In genomic region chr2:117109296-117109695, GRCm38 (mm10) we compare ENCODE assay signal across 16 mouse cellular contexts. TPM values are rescaled to one million over a fixed set of nuclear protein-coding genes. Genes with fewer than 3 reads are reported as not detected.
DNase-seq lines count a peak whose midpoint lies in the region.
"Had no signal": no experiment of that assay in that cellular context is flagged by ENCODE, and none has a peak within 500 bp of the region (broad histone marks: within the 10 kb centered on the region; RNA-seq: fewer than 3 reads in every experiment).

No protein-coding gene starts in this region.

- 73% methylated on average over 2 of the region's 2 CpGs for WGBS in hindbrain, embryonic 10.5 days

- no peak overlapping the region for H3K27ac ChIP-seq in hindbrain, embryonic 10.5 days
- H3K27ac ChIP-seq: hindbrain, embryonic 12.5 days; left cerebral cortex, adult 2 months; limb, embryonic 10.5 days; lung, embryonic 15.5 days; stomach, embryonic 15.5 days had no signal

- peak; percentile 41 to 71 for DNase-seq in heart, adult 9 months (ENCODE audit: low spot score in 2 of 2)
- DNase-seq in heart, postnatal 25 days (ENCODE audit: low spot score) = no peak
- peak; percentile 39 to 50 for DNase-seq in heart, postnatal 10 days
- DNase-seq in kidney, adult 9 months = peak; percentile 58
- peak; percentile 53 for DNase-seq in lung, postnatal 25 days (ENCODE audit: low spot score)
- DNase-seq in hindbrain, embryonic 10.5 days (ENCODE audit: low spot score) = no peak
- DNase-seq in gastrocnemius, postnatal 25 days = no peak
- DNase-seq: cerebellum, adult 8-10 months; right cerebral cortex, adult 18-20 months had no signal

- peaks cover 27% of the 10 kb centered on the region for H3K4me1 ChIP-seq in hindbrain, embryonic 10.5 days (replicated peaks)
- H3K4me1 ChIP-seq: hindbrain, embryonic 12.5 days; stomach, embryonic 15.5 days had no signal

- no peak overlapping the region for H3K4me3 ChIP-seq in hindbrain, embryonic 10.5 days
- H3K4me3 ChIP-seq: erythroblast, embryonic 14.5 days; hindbrain, embryonic 12.5 days; left cerebral cortex, adult 2 months; limb, embryonic 10.5 days; lung, embryonic 15.5 days; stomach, embryonic 15.5 days had no signal

- H3K27me3 ChIP-seq in hindbrain, embryonic 10.5 days (ENCODE audit: insufficient read depth, poor library complexity, severe bottlenecking) = no peaks in the 10 kb centered on the region
- H3K27me3 ChIP-seq: hindbrain, embryonic 12.5 days; lung, embryonic 15.5 days; stomach, embryonic 15.5 days had no signal

- no peaks in the 10 kb centered on the region for H3K36me3 ChIP-seq in hindbrain, embryonic 10.5 days
- H3K36me3 ChIP-seq: G1E; hindbrain, embryonic 12.5 days; limb, embryonic 10.5 days; lung, embryonic 15.5 days; stomach, embryonic 15.5 days had no signal

- intact Hi-C loops in heart, postnatal 25 days (cut with DNase I) = no loop called here
- intact Hi-C loops in heart, postnatal 10 days (cut with DNase I) = no loop called here

- H3K9me3 ChIP-seq in hindbrain, embryonic 10.5 days = no peaks in the 10 kb centered on the region
- H3K9me3 ChIP-seq: G1E; hindbrain, embryonic 12.5 days; limb, embryonic 10.5 days; lung, embryonic 15.5 days; stomach, embryonic 15.5 days had no signal

RNA-seq across cellular contexts. Expression of gene Spred1, which starts 11.9 kb away (rescaled TPM):
- total RNA-seq in heart, postnatal 25 days (2021) = 10 to 100 TPM; 17.1 to 17.6 TPM
- total RNA-seq in heart, postnatal 10 days (2021) = 10 to 100 TPM; 23.7 to 30.8 TPM
- polyA plus RNA-seq in hindbrain, embryonic 10.5 days (2016; fragmentation: Nextera tagmentation; extraction: Ambion mirVana) = 8.9 and 12.1 TPM in 2 replicates
- 1 to 10 TPM; 8.3 to 9.0 TPM for total RNA-seq in gastrocnemius, postnatal 25 days (2021)

Comparison
In these comparisons a context has a peak if more than half of its experiments do, and no peak if none do; other contexts are left out.
1. DNase-seq: peak in heart, adult 9 months (2 of 2), heart, postnatal 10 days (2 of 2), kidney, adult 9 months (single experiment) and lung, postnatal 25 days (single experiment); none in heart, postnatal 25 days (single experiment), hindbrain, embryonic 10.5 days (single experiment) and gastrocnemius, postnatal 25 days (single experiment).